Mouse (Mus musculus): ENCODE data around the gene Galr2. TPM values are rescaled to one million over a fixed set of nuclear protein-coding genes. Genes with fewer than 3 reads are reported as not detected.

Galr2 gene
- polyA plus RNA-seq, 1 experiment from 2014 or later, result 0.46 TPM

DNA sequence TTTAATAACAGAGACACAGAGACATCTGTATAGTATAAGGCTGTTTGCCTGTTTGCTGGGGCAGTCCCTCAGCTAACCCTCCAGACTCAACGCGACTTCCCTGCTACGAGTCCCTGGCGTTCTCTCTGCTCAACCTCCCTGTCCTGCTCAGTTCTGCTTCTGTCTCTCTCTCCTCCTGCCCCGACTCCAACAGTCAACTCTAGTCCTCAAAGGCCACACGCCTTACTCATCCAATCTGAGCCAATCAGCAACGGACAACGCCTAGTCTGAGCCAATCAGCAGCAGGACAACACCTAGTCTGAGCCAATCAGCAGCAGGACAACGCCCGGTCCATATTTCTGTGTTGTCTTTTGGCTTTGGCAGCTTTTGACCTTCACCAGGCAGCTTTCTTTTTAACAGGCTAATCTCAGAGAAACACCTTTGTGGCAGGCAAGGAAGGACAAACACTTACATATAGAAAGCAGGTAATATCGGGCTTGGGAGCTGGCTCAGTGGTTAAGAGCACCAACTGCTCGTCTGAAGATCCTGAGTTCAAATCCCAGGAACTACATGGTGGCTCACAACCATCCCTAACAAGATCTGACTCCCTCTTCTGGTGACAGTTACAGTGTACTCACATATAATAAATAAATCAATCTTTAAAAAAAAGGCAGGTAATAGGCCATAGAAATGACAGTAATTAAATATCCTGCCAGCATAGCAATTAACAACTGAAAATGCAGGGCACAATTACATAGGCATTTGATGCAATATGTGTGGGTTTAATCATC lies 27.2 kb downstream of the Galr2 start:
- no peak for ATAC-seq (ENCODE audit: low read depth)
- peaks cover 5% of the 10 kb centered on the region for H3K4me1 ChIP-seq (ENCODE audit: control insufficient read depth, insufficient read depth, low read length)
- no peaks in the 10 kb centered on the region for H3K9me3 ChIP-seq (ENCODE audit: control insufficient read depth, low read length)
- no peaks in the 10 kb centered on the region for H3K27me3 ChIP-seq (ENCODE audit: control insufficient read depth, insufficient read depth, low read length)
- no peak overlapping the region for H3K27ac ChIP-seq (ENCODE audit: low read depth, low read length)
- H3K4me2 ChIP-seq (ENCODE audit: low read depth, low read length), result no peak overlapping the region
- no peak overlapping the region for H3K9ac ChIP-seq (replicated peaks; ENCODE audit: low read depth, low read length)
- WGBS, result 92% methylated on average over 12 of the region's 12 CpGs
- H3K36me3 ChIP-seq (ENCODE audit: control insufficient read depth, insufficient read depth, low read length), result peaks cover 12% of the 10 kb centered on the region
- H3K4me3 ChIP-seq (ENCODE audit: low read depth, low read length), result no peak overlapping the region

DNA sequence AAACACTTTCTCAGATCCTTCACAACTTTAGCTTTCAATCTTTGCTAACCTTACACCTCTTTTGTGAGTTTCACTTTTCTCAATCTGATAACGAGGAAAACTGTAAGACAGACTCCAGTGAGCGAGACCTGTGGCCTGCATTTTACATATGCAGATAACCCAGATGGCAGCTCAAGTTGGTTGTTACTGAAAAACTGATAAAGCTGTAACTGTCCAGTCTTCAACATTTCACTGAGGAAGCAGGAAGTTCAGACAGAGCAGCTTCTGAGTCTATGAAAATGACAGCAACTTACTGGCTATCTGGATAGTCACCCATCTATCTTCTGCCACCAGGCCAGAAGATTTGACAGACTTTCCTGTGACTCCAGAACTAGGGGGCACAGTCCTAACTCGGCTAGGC lies 28.9 kb downstream of the Galr2 start:
- Histone ChIP-seq H3K4me2 (ENCODE audit: low read depth, low read length) (no peak overlapping the region), H3K9me3 (ENCODE audit: control insufficient read depth, low read length) (no peaks in the 10 kb centered on the region), H3K27me3 (ENCODE audit: control insufficient read depth, insufficient read depth, low read length) (no peaks in the 10 kb centered on the region), H3K27ac (ENCODE audit: low read depth, low read length) (no peak overlapping the region), H3K9ac (replicated peaks; ENCODE audit: low read depth, low read length) (no peak overlapping the region), H3K4me1 (ENCODE audit: control insufficient read depth, insufficient read depth, low read length) (peaks cover 5% of the 10 kb centered on the region), H3K36me3 (ENCODE audit: control insufficient read depth, insufficient read depth, low read length) (0 out of 2 replicates have a peak, but pooled peaks cover 3% of the 10 kb centered on the region), H3K4me3 (ENCODE audit: low read depth, low read length) (no peak overlapping the region)
- no peak for ATAC-seq (ENCODE audit: low read depth)
- WGBS, result 80% methylated on average over 3 of the region's 3 CpGs

DNA sequence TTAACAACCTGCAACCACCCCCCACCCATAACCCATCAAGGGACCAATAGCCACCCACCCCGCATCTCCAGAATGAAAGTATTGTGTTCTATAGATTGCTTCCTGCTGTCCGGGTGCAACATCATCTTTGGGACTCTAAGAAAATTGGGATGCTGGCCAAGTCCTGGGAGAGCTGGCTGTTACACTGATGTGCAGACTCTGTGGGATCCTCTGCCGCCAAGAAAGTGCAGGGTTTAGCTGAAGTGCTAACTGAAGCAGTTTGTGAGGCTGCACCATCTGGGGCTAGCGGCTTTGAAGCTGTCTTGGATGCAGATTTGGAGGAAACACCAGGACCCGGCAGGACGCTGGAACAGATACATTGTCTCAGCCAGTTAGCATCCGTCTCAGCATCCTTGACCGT lies 30.4 kb downstream of the Galr2 start:
- ATAC-seq (ENCODE audit: low read depth), result no peak
- no peak overlapping the region for H3K4me2 ChIP-seq (ENCODE audit: low read depth, low read length)
- no peak overlapping the region for H3K9ac ChIP-seq (replicated peaks; ENCODE audit: low read depth, low read length)
- no peak overlapping the region for H3K4me3 ChIP-seq (ENCODE audit: low read depth, low read length)
- H3K4me1 ChIP-seq (ENCODE audit: control insufficient read depth, insufficient read depth, low read length), result no peaks in the 10 kb centered on the region
- no peaks in the 10 kb centered on the region for H3K27me3 ChIP-seq (ENCODE audit: control insufficient read depth, insufficient read depth, low read length)
- H3K36me3 ChIP-seq (ENCODE audit: control insufficient read depth, insufficient read depth, low read length), result no peaks in the 10 kb centered on the region
- WGBS, result 34% methylated on average over 8 of the region's 8 CpGs
- peak overlapping the region; percentile 25; the same call in 1 of the 2 replicates for H3K27ac ChIP-seq (ENCODE audit: low read depth, low read length)
- H3K9me3 ChIP-seq (ENCODE audit: control insufficient read depth, low read length), result no peaks in the 10 kb centered on the region

DNA sequence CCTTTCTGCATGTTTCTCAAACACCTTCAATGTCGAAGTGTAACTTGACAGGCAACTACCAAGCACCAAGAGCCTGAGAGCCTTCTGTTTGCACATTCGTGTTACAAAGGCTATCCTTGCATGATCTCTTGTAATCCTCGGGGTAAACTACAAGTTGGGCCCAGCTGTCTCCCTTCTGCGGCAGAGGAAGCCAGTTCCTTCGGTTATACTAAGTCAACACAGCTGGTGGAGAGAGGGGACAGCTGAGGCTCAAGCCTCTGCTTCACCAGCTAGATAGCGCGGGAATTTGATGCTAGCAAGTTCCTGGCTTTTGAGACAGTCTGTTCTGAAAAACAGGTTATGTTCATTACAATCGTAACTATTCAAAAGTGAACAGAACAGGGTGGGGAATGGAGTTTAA lies 31.6 kb downstream of the Galr2 start:
- ATAC-seq (ENCODE audit: low read depth), result no peak
- 62% methylated on average over 8 of the region's 8 CpGs for WGBS
- no peak overlapping the region for H3K9ac ChIP-seq (replicated peaks; ENCODE audit: low read depth, low read length)
- no peaks in the 10 kb centered on the region for H3K4me1 ChIP-seq (ENCODE audit: control insufficient read depth, insufficient read depth, low read length)
- H3K36me3 ChIP-seq (ENCODE audit: control insufficient read depth, insufficient read depth, low read length), result no peaks in the 10 kb centered on the region
- H3K27me3 ChIP-seq (ENCODE audit: control insufficient read depth, insufficient read depth, low read length), result no peaks in the 10 kb centered on the region
- H3K4me2 ChIP-seq (ENCODE audit: low read depth, low read length), result no peak overlapping the region
- no peaks in the 10 kb centered on the region for H3K9me3 ChIP-seq (ENCODE audit: control insufficient read depth, low read length)
- H3K27ac ChIP-seq (ENCODE audit: low read depth, low read length), result no peak overlapping the region
- no peak overlapping the region for H3K4me3 ChIP-seq (ENCODE audit: low read depth, low read length)

DNA sequence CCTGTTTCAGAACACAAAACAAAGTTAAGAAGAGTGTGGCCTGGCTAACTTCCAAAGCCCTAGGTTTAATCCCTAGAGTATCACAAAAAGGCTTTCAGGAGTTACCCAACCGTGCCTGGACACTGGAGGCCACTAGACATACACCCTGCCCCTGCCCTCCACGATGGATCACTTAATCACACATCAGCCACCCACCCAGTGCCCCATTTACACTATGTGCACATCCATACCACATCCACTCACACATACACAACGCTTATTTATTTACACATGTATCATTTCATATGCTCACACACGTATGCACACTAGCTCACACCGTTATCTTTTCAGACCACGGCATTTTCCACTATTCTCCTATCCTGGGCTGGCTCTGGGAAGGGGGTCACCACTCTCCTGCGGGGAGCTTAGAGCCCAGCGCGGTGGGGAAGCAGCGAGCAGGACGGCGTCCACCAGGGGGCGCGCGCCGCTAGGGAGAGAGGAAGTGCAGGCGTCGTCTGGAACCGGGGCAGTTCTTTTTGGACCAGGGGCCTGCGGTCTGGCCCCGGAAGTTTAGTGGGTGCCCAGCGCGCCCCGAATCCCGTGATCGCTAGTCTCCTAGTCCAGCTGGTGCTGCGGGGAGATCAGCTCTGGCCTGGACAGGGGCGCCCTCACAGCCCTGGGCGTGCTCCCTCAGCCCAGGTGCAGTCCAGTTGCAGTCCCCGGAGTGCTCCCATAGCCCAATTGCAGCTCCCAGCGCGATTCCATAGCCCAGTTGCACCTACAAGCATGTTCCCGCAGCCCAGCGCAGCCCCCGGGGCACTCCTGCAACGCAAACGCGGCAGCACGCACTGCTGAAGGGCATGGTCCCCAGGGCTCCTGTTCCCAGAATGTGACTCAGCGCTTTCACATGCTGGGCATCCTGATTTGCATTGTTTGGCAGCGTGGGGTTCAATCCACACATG lies 38.2 kb downstream of the Galr2 start:
- Histone ChIP-seq H3K36me3 (ENCODE audit: control insufficient read depth, insufficient read depth, low read length) (no peaks in the 10 kb centered on the region), H3K9me3 (ENCODE audit: control insufficient read depth, low read length) (no peaks in the 10 kb centered on the region), H3K9ac (replicated peaks; ENCODE audit: low read depth, low read length) (peak overlapping the region; percentile 54), H3K4me1 (ENCODE audit: control insufficient read depth, insufficient read depth, low read length) (peaks cover 5% of the 10 kb centered on the region; the same call in 1 of the 2 replicates), H3K4me2 (ENCODE audit: low read depth, low read length) (peak overlapping the region; percentile 91), H3K27ac (ENCODE audit: low read depth, low read length) (no peak overlapping the region), H3K4me3 (ENCODE audit: low read depth, low read length) (peak overlapping the region; percentile 32), H3K27me3 (ENCODE audit: control insufficient read depth, insufficient read depth, low read length) (no peaks in the 10 kb centered on the region)
- ATAC-seq (ENCODE audit: low read depth), result peak; percentile 80
- WGBS, result 2% methylated on average over 41 of the region's 41 CpGs

- Histone ChIP-seq H3K4me3 (ENCODE audit: low read depth, low read length) (no peak overlapping the region), H3K27me3 (ENCODE audit: control insufficient read depth, insufficient read depth, low read length) (no peaks in the 10 kb centered on the region), H3K4me2 (ENCODE audit: low read depth, low read length) (no peak overlapping the region), H3K4me1 (ENCODE audit: control insufficient read depth, insufficient read depth, low read length) (peaks cover 17% of the 10 kb centered on the region), H3K27ac (ENCODE audit: low read depth, low read length) (no peak overlapping the region), H3K36me3 (ENCODE audit: control insufficient read depth, insufficient read depth, low read length) (no peaks in the 10 kb centered on the region), H3K9ac (replicated peaks; ENCODE audit: low read depth, low read length) (no peak overlapping the region), H3K9me3 (ENCODE audit: control insufficient read depth, low read length) (no peaks in the 10 kb centered on the region)
- WGBS, result 78% methylated on average over 7 of the region's 7 CpGs
- ATAC-seq (ENCODE audit: low read depth), result no peak
Observed at GRCm38 (mm10) chr11:116326963-116327603, 46.3 kb downstream of the Galr2 start.

GRCm38 (mm10) chr11:116329314-116330210 lies 48.8 kb downstream of the Galr2 start:
- 31% methylated on average over 18 of the region's 18 CpGs for WGBS
- Histone ChIP-seq H3K4me3 (ENCODE audit: low read depth, low read length) (no peak overlapping the region), H3K27me3 (ENCODE audit: control insufficient read depth, insufficient read depth, low read length) (no peaks in the 10 kb centered on the region; the same call in 1 of the 2 replicates), H3K27ac (ENCODE audit: low read depth, low read length) (peak overlapping the region; percentile 76), H3K4me2 (ENCODE audit: low read depth, low read length) (no peak overlapping the region), H3K9me3 (ENCODE audit: control insufficient read depth, low read length) (no peaks in the 10 kb centered on the region), H3K9ac (replicated peaks; ENCODE audit: low read depth, low read length) (0 out of 2 replicates have a peak overlapping the region, but pooled peaks have one; percentile 21), H3K36me3 (ENCODE audit: control insufficient read depth, insufficient read depth, low read length) (no peaks in the 10 kb centered on the region), H3K4me1 (ENCODE audit: control insufficient read depth, insufficient read depth, low read length) (peaks cover 21% of the 10 kb centered on the region)
- peak; percentile 65 for ATAC-seq (ENCODE audit: low read depth)

DNA sequence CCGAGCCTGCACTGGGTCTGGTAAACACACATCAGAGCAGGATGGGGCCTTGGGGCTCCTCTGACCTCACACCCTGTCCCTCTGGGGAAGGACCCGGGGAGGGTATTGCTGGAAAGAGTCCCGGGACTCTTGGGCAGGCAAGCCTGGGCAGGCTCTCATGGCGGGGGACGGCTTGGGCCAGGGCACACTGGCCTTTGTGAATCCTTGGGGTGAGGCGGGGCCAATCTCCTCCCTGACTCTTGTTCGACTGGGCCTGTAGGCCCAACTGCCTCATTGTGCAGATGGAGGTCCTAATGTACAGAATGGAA lies 49.4 kb downstream of the Galr2 start:
- H3K27me3 ChIP-seq (ENCODE audit: control insufficient read depth, insufficient read depth, low read length), result no peaks in the 10 kb centered on the region; the same call in 1 of the 2 replicates
- H3K27ac ChIP-seq (ENCODE audit: low read depth, low read length), result peak overlapping the region; percentile 76
- no peak for ATAC-seq (ENCODE audit: low read depth)
- H3K36me3 ChIP-seq (ENCODE audit: control insufficient read depth, insufficient read depth, low read length), result no peaks in the 10 kb centered on the region
- peaks cover 21% of the 10 kb centered on the region for H3K4me1 ChIP-seq (ENCODE audit: control insufficient read depth, insufficient read depth, low read length)
- no peaks in the 10 kb centered on the region for H3K9me3 ChIP-seq (ENCODE audit: control insufficient read depth, low read length)
- no peak overlapping the region for H3K9ac ChIP-seq (replicated peaks; ENCODE audit: low read depth, low read length)
- no peak overlapping the region for H3K4me3 ChIP-seq (ENCODE audit: low read depth, low read length)
- H3K4me2 ChIP-seq (ENCODE audit: low read depth, low read length), result no peak overlapping the region
- WGBS, result 56% methylated on average over 7 of the region's 7 CpGs

Data from neural tube, embryonic 14.5 days (tissue).